Mouse (Mus musculus) forebrain, embryonic 13.5 days (tissue): Measurements from ENCODE around the gene Npdc1. TPM values are rescaled to one million over a fixed set of nuclear protein-coding genes. Genes with fewer than 3 reads are reported as not detected.

Source experiments
- microRNA-seq: library from miRNA; unstranded; fragments of <30 nt; microRNA quantifications from one replicate; pipeline ENCODE4, GENCODE M21; 2016
- polyA plus RNA-seq: library from polyadenylated mRNA; unstranded; fragments of >200 nt; fragmentation: Nextera tagmentation; extraction: Ambion mirVana; gene quantifications from 2 replicates; pipeline ENCODE4 v1.2.1, GENCODE M21; 2015

Npdc1 gene
- polyA plus RNA-seq, 1 experiment from 2014 or later, result 287 TPM

Small RNA genes lying within 50 kb of the gene (microRNA-seq; reads per million reads assigned to microRNA genes)
- gene Mir3087, result 0.80 reads per million

Other genes with a start within 250 kb of the Npdc1 start
- 29.2 and 30.8 TPM in 2 replicates for gene Nrarp, start 218.6 kb upstream of the Npdc1 start, polyA plus RNA-seq
- gene Tor4a, start 202.5 kb upstream of the Npdc1 start, polyA plus RNA-seq, result 0.66 and 0.78 TPM in 2 replicates
- gene Nelfb, start 187.9 kb upstream of the Npdc1 start, polyA plus RNA-seq, result 95.4 and 104 TPM in 2 replicates
- gene Stpg3, start 184.7 kb upstream of the Npdc1 start, polyA plus RNA-seq, result not detected in 2 replicates
- 0.21 TPM in 1 of 2 replicates, not detected in the other for gene Fam166a, start 180.6 kb upstream of the Npdc1 start, polyA plus RNA-seq
- 448 and 518 TPM in 2 replicates for gene Tubb4b, start 174.6 kb upstream of the Npdc1 start, polyA plus RNA-seq
- not detected in 2 replicates for gene Slc34a3, start 165.0 kb upstream of the Npdc1 start, polyA plus RNA-seq
- not detected in 2 replicates for gene Rnf224, start 162.6 kb upstream of the Npdc1 start, polyA plus RNA-seq
- gene Rnf208, start 157.1 kb upstream of the Npdc1 start, polyA plus RNA-seq, result 43.1 and 43.2 TPM in 2 replicates
- 0.29 TPM in 1 of 2 replicates, not detected in the other for gene Cysrt1, start 156.9 kb upstream of the Npdc1 start, polyA plus RNA-seq
- gene AL732309.1, start 152.5 kb upstream of the Npdc1 start, polyA plus RNA-seq, result 4.4 and 7.1 TPM in 2 replicates
- 19.4 and 20.3 TPM in 2 replicates for gene Tmem203, start 143.9 kb upstream of the Npdc1 start, polyA plus RNA-seq
- 9.7 and 10.8 TPM in 2 replicates for gene Tprn, start 136.7 kb upstream of the Npdc1 start, polyA plus RNA-seq
- 233 and 245 TPM in 2 replicates for gene Ssna1, start 126.9 kb upstream of the Npdc1 start, polyA plus RNA-seq
- 126 and 148 TPM in 2 replicates for gene Anapc2, start 126.9 kb upstream of the Npdc1 start, polyA plus RNA-seq
- not detected in 2 replicates for gene Tmem210, start 111.2 kb upstream of the Npdc1 start, polyA plus RNA-seq
- gene Lrrc26, start 109.4 kb upstream of the Npdc1 start, polyA plus RNA-seq, result 0.14 TPM in 1 of 2 replicates, not detected in the other
- 5.6 and 7.9 TPM in 2 replicates for gene Grin1, start 80.2 kb upstream of the Npdc1 start, polyA plus RNA-seq
- gene Man1b1, start 67.0 kb upstream of the Npdc1 start, polyA plus RNA-seq, result 59.2 and 63.2 TPM in 2 replicates
- 22.8 and 23.3 TPM in 2 replicates for gene Dpp7, start 43.0 kb upstream of the Npdc1 start, polyA plus RNA-seq
- 2.2 and 3.5 TPM in 2 replicates for gene Uap1l1, start 33.7 kb upstream of the Npdc1 start, polyA plus RNA-seq
- 49.4 and 62.3 TPM in 2 replicates for gene Sapcd2, start 27.0 kb upstream of the Npdc1 start, polyA plus RNA-seq
- gene Entpd2, start 3.5 kb upstream of the Npdc1 start, polyA plus RNA-seq, result 0.68 and 0.98 TPM in 2 replicates
- 0.08 TPM in 1 of 2 replicates, not detected in the other for gene Fut7, start 23.9 kb downstream of the Npdc1 start, polyA plus RNA-seq
- gene Abca2, start 29.4 kb downstream of the Npdc1 start, polyA plus RNA-seq, result 5.7 and 8.2 TPM in 2 replicates
- gene Clic3, start 57.5 kb downstream of the Npdc1 start, polyA plus RNA-seq, result 2.4 and 3.2 TPM in 2 replicates
- 62.0 and 65.9 TPM in 2 replicates for gene Paxx, start 61.7 kb downstream of the Npdc1 start, polyA plus RNA-seq
- 7.6 and 9.7 TPM in 2 replicates for gene Ptgds, start 70.7 kb downstream of the Npdc1 start, polyA plus RNA-seq
- not detected in 2 replicates for gene Lcn12, start 94.6 kb downstream of the Npdc1 start, polyA plus RNA-seq
- gene Fbxw5, start 101.4 kb downstream of the Npdc1 start, polyA plus RNA-seq, result 97.9 and 103 TPM in 2 replicates
- 4.2 and 5.2 TPM in 2 replicates for gene C8g, start 102.4 kb downstream of the Npdc1 start, polyA plus RNA-seq
- 30.9 and 33.3 TPM in 2 replicates for gene Traf2, start 147.6 kb downstream of the Npdc1 start, polyA plus RNA-seq
- gene Edf1, start 158.5 kb downstream of the Npdc1 start, polyA plus RNA-seq, result 383 and 401 TPM in 2 replicates
- gene Mamdc4, start 175.5 kb downstream of the Npdc1 start, polyA plus RNA-seq, result 3.1 and 4.2 TPM in 2 replicates
- gene Phpt1, start 175.9 kb downstream of the Npdc1 start, polyA plus RNA-seq, result 179 and 189 TPM in 2 replicates
- gene Ajm1, start 182.4 kb downstream of the Npdc1 start, polyA plus RNA-seq, result 2.2 and 3.4 TPM in 2 replicates
- gene Rabl6, start 209.2 kb downstream of the Npdc1 start, polyA plus RNA-seq, result 71.7 and 72.5 TPM in 2 replicates
- 0.11 and 0.32 TPM in 2 replicates for gene Ccdc183, start 218.3 kb downstream of the Npdc1 start, polyA plus RNA-seq
- 14.3 and 16.2 TPM in 2 replicates for gene Tmem141, start 222.7 kb downstream of the Npdc1 start, polyA plus RNA-seq
- 0.92 and 1.2 TPM in 2 replicates for gene Fcna, start 228.7 kb downstream of the Npdc1 start, polyA plus RNA-seq